Mouse (Mus musculus) lung, postnatal 0 days (tissue): ENCODE data around the gene Commd3. TPM values are rescaled to one million over a fixed set of nuclear protein-coding genes. Genes with fewer than 3 reads are reported as not detected.
A peak's percentile ranks its signal among the peaks of the same experiment; 100 is the strongest.

Experiments
- ATAC-seq: fragments of 200-750 bp; cut with Nextera tagmentation; 2 replicates; pipeline ENCODE4 v1.8.0; 2017; ENCODE audit warnings: moderate library complexity
- DNase-seq: peaks from one replicate; pipeline ENCODE4 v3.0.0-alpha.2; 2016; ENCODE audit warnings: low spot score
- H3K27ac ChIP-seq: fragments of 300-500 bp; sonication (generic); 2 replicates; pipeline ENCODE4 v1.5.1; 2014; ENCODE audit warnings: antibody characterized with exemption, mild to moderate bottlenecking, low read length, mixed read lengths
- H3K27me3 ChIP-seq: fragments of 300-500 bp; sonication (generic); replicated peaks from 2 replicates; pipeline ENCODE4 v1.6.1; 2014; ENCODE audit warnings: low read length, mixed read lengths; ENCODE audit not compliant: insufficient read depth
- H3K36me3 ChIP-seq: fragments of 300-500 bp; sonication (generic); 2 replicates; pipeline ENCODE4 v1.6.1; 2014; ENCODE audit warnings: low read length, mixed read lengths; ENCODE audit not compliant: insufficient read depth
- H3K4me1 ChIP-seq: fragments of 300-500 bp; sonication (generic); 2 replicates; pipeline ENCODE4 v1.6.1; 2014; ENCODE audit warnings: antibody characterized with exemption, low read depth, low read length, mixed read lengths; ENCODE audit not compliant: insufficient read depth
- H3K4me2 ChIP-seq: fragments of 300-500 bp; sonication (generic); replicated peaks from 2 replicates; pipeline ENCODE4 v1.6.1; 2014; ENCODE audit warnings: low read depth, mild to moderate bottlenecking, low read length, moderate library complexity, mixed read lengths
- H3K4me3 ChIP-seq: fragments of 300-500 bp; sonication (generic); 2 replicates; pipeline ENCODE4 v1.5.1; 2014; ENCODE audit warnings: low read depth, low read length
- H3K9ac ChIP-seq: fragments of 300-500 bp; sonication (generic); replicated peaks from 2 replicates; pipeline ENCODE4 v1.6.1; 2014; ENCODE audit warnings: low read depth, mild to moderate bottlenecking
- H3K9me3 ChIP-seq: fragments of 300-500 bp; sonication (generic); 2 replicates; pipeline ENCODE4 v1.6.1; 2016; ENCODE audit warnings: low read length, mixed read lengths
- CTCF ChIP-seq: IDR thresholded peaks from 2 replicates; pipeline ENCODE4 v1.5.1; 2016; ENCODE audit warnings: antibody characterized with exemption, mild to moderate bottlenecking
- EP300 ChIP-seq: IDR thresholded peaks from 2 replicates; pipeline ENCODE4 v1.6.1; 2016; ENCODE audit warnings: antibody characterized with exemption, mild to moderate bottlenecking, control low read depth
- WGBS: fragments of 180-500 bp; shearing (Covaris S2); extraction: QIAGEN DNeasy Blood & Tissue Kit; methylation state at CpG from one replicate; pipeline ENCODE4 v1.1.7; 2014; 5-methylcytosine and 5-hydroxymethylcytosine counted together
- polyA plus RNA-seq: library from polyadenylated mRNA; unstranded; fragments of >200 nt; fragmentation: Nextera tagmentation; extraction: Ambion mirVana; gene quantifications from 2 replicates; pipeline ENCODE4 v1.2.1, GENCODE M21; 2015

The Commd3 gene
- polyA plus RNA-seq, 1 experiment from 2014 or later: 184 TPM

DNA sequence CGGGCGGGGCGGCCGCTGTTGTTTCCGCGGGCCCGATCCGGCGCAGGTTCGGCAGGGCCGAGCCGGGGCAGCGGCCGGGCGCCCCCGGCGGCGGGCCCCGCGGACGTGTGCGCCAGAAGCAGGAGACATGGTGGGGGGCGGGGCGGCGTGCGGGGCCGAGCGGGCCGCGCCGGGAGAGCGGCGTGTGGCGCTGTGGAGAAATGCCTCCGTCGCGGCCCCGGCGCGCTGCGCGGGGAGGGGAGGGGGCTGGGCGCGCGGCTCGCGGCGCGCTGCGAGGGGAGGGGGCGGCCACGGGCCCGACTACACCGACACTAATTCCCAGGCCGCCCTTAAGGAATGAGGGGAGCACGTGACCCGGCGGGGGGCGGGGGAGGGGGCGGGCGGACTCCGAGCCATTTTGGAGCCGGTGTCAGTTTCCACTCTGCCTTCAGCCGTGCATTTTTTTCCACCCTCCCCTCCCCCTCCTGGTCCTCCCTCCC, 4.3 kb downstream of the Commd3 start:
- H3K27me3 ChIP-seq: peaks cover 8% of the 10 kb centered on the region; the same call in 1 of the 2 replicates
- H3K4me1 ChIP-seq: peaks cover 4% of the 10 kb centered on the region; the same call in 1 of the 2 replicates
- WGBS: 0% methylated on average over 8 of the region's 64 CpGs
- no peak for TF ChIP-seq CTCF
- no peak for TF ChIP-seq EP300
- peak; percentile 83 for ATAC-seq
- peak; percentile 95 for DNase-seq
- peak overlapping the region; percentile 87 for H3K4me3 ChIP-seq
- no peaks in the 10 kb centered on the region for H3K36me3 ChIP-seq
- peak overlapping the region; percentile 92 for H3K4me2 ChIP-seq
- peak overlapping the region; percentile 95 for H3K27ac ChIP-seq
- peak overlapping the region; percentile 81 for H3K9ac ChIP-seq
- H3K9me3 ChIP-seq: no peaks in the 10 kb centered on the region

GRCm38 (mm10) chr2:18676936-18677491, 4.8 kb downstream of the Commd3 start, which contains the start of gene Bmi1:
Gene Bmi1, plus strand, starts transcription at chr2:18677018.
- Histone ChIP-seq H3K9me3 (no peaks in the 10 kb centered on the region), H3K4me3 (peak within 1 kb of the TSS; percentile 87), H3K9ac (peak within 1 kb of the TSS; percentile 81), H3K36me3 (no peaks in the 10 kb centered on the region), H3K27ac (peak within 1 kb of the TSS; percentile 95), H3K4me2 (peak within 1 kb of the TSS; percentile 92), H3K27me3 (peaks cover 8% of the 10 kb centered on the region; the same call in 1 of the 2 replicates), H3K4me1 (peaks cover 4% of the 10 kb centered on the region; the same call in 1 of the 2 replicates)
- TF ChIP-seq EP300: no peak
- TF ChIP-seq CTCF: no peak
- no peak for DNase-seq
- WGBS: 0% methylated on average over 16 of the region's 77 CpGs
- peak; percentile 58 for ATAC-seq

DNA sequence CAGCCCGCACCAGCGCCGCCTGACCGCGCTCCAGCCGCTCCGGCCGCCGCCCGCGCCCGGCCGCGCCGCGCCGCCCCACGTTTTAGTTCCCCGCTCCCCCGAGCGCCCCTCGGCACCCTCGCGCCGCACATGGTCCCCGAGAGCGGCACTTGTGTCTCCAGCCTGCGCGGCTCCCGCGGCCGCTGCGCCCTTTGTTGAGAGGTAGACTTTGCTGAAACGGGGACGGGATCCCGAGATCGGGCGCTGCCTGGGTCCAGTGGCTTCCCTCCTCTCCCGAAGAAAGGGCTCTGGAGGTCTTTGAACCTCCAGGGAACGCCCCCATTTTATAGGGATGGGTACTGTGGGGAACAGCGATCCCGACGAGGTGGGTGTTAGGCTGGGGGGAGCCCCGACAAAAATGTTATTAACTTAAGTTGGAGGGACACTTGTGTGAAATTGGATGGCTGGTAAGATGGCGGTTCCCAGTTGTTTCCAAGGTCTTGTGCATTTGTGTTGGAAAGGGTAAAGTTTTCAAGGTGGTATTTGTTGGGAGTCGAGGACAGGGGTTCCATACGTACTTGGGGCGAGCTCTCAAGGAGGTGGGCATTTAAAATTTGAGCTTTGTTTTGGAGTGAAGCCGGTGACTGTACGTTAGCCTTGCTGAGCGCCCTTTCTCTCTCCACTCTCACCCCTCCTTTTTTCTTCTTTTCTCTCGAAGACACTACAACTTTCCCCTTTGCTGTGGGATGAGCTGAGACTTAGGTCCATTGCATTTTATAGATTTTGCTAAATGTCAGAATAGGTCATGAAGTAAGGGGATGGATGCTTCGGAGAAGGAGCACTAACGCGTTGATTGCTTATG, 5.7 kb downstream of the Commd3 start:
- Histone ChIP-seq H3K4me2 (peak overlapping the region; percentile 92), H3K4me1 (peaks cover 4% of the 10 kb centered on the region; the same call in 1 of the 2 replicates), H3K36me3 (no peaks in the 10 kb centered on the region), H3K27ac (no peak overlapping the region), H3K9ac (peak overlapping the region; percentile 81), H3K27me3 (peaks cover 8% of the 10 kb centered on the region; the same call in 1 of the 2 replicates), H3K4me3 (peak overlapping the region; percentile 87), H3K9me3 (no peaks in the 10 kb centered on the region)
- ATAC-seq: no peak
- TF ChIP-seq EP300 (no peak), CTCF (no peak)
- 1% methylated on average over 42 of the region's 55 CpGs for WGBS
- DNase-seq: no peak

GRCm38 (mm10) chr2:18679701-18680100, 7.5 kb downstream of the Commd3 start:
- H3K4me1 ChIP-seq: peaks cover 4% of the 10 kb centered on the region; the same call in 1 of the 2 replicates
- H3K9ac ChIP-seq: no peak overlapping the region
- H3K36me3 ChIP-seq: no peaks in the 10 kb centered on the region; the same call in 1 of the 2 replicates
- no peaks in the 10 kb centered on the region for H3K9me3 ChIP-seq
- DNase-seq: no peak
- ATAC-seq: no peak
- H3K4me2 ChIP-seq: no peak overlapping the region
- H3K27ac ChIP-seq: no peak overlapping the region
- no peak overlapping the region for H3K4me3 ChIP-seq
- WGBS: 89% methylated on average over 2 of the region's 2 CpGs
- TF ChIP-seq EP300 (no peak), CTCF (no peak)
- H3K27me3 ChIP-seq: peaks cover 8% of the 10 kb centered on the region; the same call in 1 of the 2 replicates

DNA sequence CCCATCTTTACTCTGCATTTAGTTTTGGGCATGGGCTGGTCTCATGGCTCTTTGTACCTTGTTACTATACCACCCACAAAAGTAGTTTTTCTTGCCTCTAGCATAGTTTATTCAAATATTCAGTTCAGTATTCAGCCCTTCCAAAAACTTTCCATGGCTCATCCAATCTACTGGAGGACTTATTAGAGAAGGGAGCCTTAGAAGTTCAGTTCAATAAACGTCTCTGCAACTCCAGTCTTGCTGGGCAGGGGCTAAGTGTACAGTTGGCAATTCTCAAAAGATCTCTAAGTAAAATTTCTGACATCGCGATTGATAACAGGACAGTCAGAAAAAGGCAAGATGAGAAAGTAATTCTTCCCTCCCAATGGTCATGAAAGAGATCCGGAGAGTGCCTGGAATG, 8.3 kb downstream of the Commd3 start:
- H3K9me3 ChIP-seq: no peaks in the 10 kb centered on the region
- peaks cover 4% of the 10 kb centered on the region; the same call in 1 of the 2 replicates for H3K4me1 ChIP-seq
- DNase-seq (no peak), ATAC-seq (no peak)
- no peak overlapping the region for H3K27ac ChIP-seq
- H3K9ac ChIP-seq: no peak overlapping the region
- H3K4me2 ChIP-seq: peak overlapping the region; percentile 69
- peak overlapping the region; percentile 35 for H3K4me3 ChIP-seq
- 4% methylated on average over 4 of the region's 4 CpGs for WGBS
- peaks cover 8% of the 10 kb centered on the region; the same call in 1 of the 2 replicates for H3K27me3 ChIP-seq
- no peaks in the 10 kb centered on the region; the same call in 1 of the 2 replicates for H3K36me3 ChIP-seq
- TF ChIP-seq CTCF: no peak
- TF ChIP-seq EP300: no peak

DNA sequence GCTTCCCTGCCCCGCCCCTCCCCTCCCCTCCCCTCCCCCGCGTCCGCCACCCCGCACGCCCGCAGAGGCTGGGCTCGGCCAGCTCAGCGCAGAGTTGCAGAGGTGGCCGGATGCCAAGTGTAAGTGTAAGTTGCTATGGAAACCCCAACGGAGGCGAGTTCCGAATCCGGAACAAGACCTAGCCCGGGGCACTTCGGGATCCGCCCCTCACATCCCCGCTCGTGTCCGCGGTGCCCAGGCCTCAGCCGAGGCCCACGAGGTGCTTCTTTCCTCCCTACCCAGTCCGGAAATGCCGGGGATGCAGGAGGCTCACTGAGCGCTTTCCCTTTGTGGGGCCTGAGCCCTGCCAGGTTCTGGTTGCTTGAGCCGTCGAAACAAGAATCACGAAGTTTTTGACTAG, 8.8 kb downstream of the Commd3 start:
- TF ChIP-seq EP300 (no peak), CTCF (no peak)
- H3K27ac ChIP-seq: no peak overlapping the region
- no peaks in the 10 kb centered on the region; the same call in 1 of the 2 replicates for H3K36me3 ChIP-seq
- no peak overlapping the region; the same call in 1 of the 2 replicates for H3K9ac ChIP-seq
- no peaks in the 10 kb centered on the region for H3K9me3 ChIP-seq
- peak overlapping the region; percentile 69 for H3K4me2 ChIP-seq
- peak overlapping the region; percentile 35 for H3K4me3 ChIP-seq
- peaks cover 8% of the 10 kb centered on the region; the same call in 1 of the 2 replicates for H3K27me3 ChIP-seq
- peaks cover 4% of the 10 kb centered on the region; the same call in 1 of the 2 replicates for H3K4me1 ChIP-seq
- ATAC-seq (peak; percentile 7), DNase-seq (peak; percentile 79)
- WGBS: 3% methylated on average over 20 of the region's 29 CpGs
